Mouse (Mus musculus): Measurements from ENCODE around the gene Drc1.

- no peak for TF ChIP-seq CTCF (IDR thresholded peaks at IDR 0.05; ENCODE audit: low read depth, low read length)
- TF ChIP-seq POLR2A (IDR thresholded peaks at IDR 0.05; ENCODE audit: extremely low read depth, insufficient read depth, low read length), result no peak
These were observed 6.1 kb downstream of the Drc1 start for GRCm38 (mm10) chr5:30287106-30287882.

Measured in liver, adult 2 months (tissue).